Mouse (Mus musculus): ENCODE measurements around the gene Prickle1. TPM values are rescaled to one million over a fixed set of nuclear protein-coding genes. Genes with fewer than 3 reads are reported as not detected.

Prickle1 gene
- polyA plus RNA-seq, 1 experiment: 5.9 TPM

- WGBS: under 1% methylated on average over 85 of the region's 85 CpGs
- TF ChIP-seq CTCF (conservative IDR thresholded peaks at IDR 0.05; ENCODE audit: insufficient read depth, insufficient read length, low read depth, low read length) (peak; percentile 56), POLR2A (IDR thresholded peaks at IDR 0.05; ENCODE audit: low read depth, low read length) (no peak)
- peak; percentile 92 for DNase-seq
- Histone ChIP-seq H3K36me3 (ENCODE audit: control insufficient read depth, insufficient read depth, low read length) (no peaks in the 10 kb centered on the region), H3K4me1 (ENCODE audit: control insufficient read depth, insufficient read depth, low read length) (peaks cover 19% of the 10 kb centered on the region), H3K4me3 (ENCODE audit: insufficient read depth, low read depth, low read length) (peak overlapping the region; percentile 96), H3K27ac (ENCODE audit: insufficient read depth, low read depth, low read length) (peak overlapping the region; percentile 84), H3K27me3 (replicated peaks; ENCODE audit: control insufficient read depth, insufficient read depth, low read length) (no peaks in the 10 kb centered on the region)
These were observed 76.5 kb downstream of the Prickle1 start for GRCm38 (mm10) chr15:93518941-93519835.

GRCm38 (mm10) chr15:93518143-93518902 lies 77.4 kb downstream of the Prickle1 start:
- 2% methylated on average over 23 of the region's 23 CpGs for WGBS
- Histone ChIP-seq H3K27ac (ENCODE audit: insufficient read depth, low read depth, low read length) (peak overlapping the region; percentile 84), H3K4me1 (ENCODE audit: control insufficient read depth, insufficient read depth, low read length) (peaks cover 19% of the 10 kb centered on the region), H3K36me3 (ENCODE audit: control insufficient read depth, insufficient read depth, low read length) (no peaks in the 10 kb centered on the region), H3K27me3 (replicated peaks; ENCODE audit: control insufficient read depth, insufficient read depth, low read length) (no peaks in the 10 kb centered on the region), H3K4me3 (ENCODE audit: insufficient read depth, low read depth, low read length) (peak overlapping the region; percentile 96)
- DNase-seq: peak; percentile 84
- no peak for TF ChIP-seq POLR2A (IDR thresholded peaks at IDR 0.05; ENCODE audit: low read depth, low read length)
- TF ChIP-seq CTCF (conservative IDR thresholded peaks at IDR 0.05; ENCODE audit: insufficient read depth, insufficient read length, low read depth, low read length): no peak

GRCm38 (mm10) chr15:93517022-93517565 lies 78.6 kb downstream of the Prickle1 start:
- Histone ChIP-seq H3K36me3 (ENCODE audit: control insufficient read depth, insufficient read depth, low read length) (no peaks in the 10 kb centered on the region), H3K4me3 (ENCODE audit: insufficient read depth, low read depth, low read length) (peak overlapping the region; percentile 11; the same call in 1 of the 2 replicates), H3K4me1 (ENCODE audit: control insufficient read depth, insufficient read depth, low read length) (peaks cover 19% of the 10 kb centered on the region), H3K27ac (ENCODE audit: insufficient read depth, low read depth, low read length) (peak overlapping the region; percentile 43; the same call in 1 of the 2 replicates), H3K27me3 (replicated peaks; ENCODE audit: control insufficient read depth, insufficient read depth, low read length) (no peaks in the 10 kb centered on the region)
- no peak for TF ChIP-seq POLR2A (IDR thresholded peaks at IDR 0.05; ENCODE audit: low read depth, low read length)
- no peak for TF ChIP-seq CTCF (conservative IDR thresholded peaks at IDR 0.05; ENCODE audit: insufficient read depth, insufficient read length, low read depth, low read length)
- DNase-seq: peak; percentile 31
- WGBS: 76% methylated on average over 11 of the region's 11 CpGs

GRCm38 (mm10) chr15:93515316-93515715 lies 80.4 kb downstream of the Prickle1 start:
- Histone ChIP-seq H3K4me1 (ENCODE audit: control insufficient read depth, insufficient read depth, low read length) (peaks cover 19% of the 10 kb centered on the region), H3K27ac (ENCODE audit: insufficient read depth, low read depth, low read length) (no peak overlapping the region), H3K27me3 (replicated peaks; ENCODE audit: control insufficient read depth, insufficient read depth, low read length) (no peaks in the 10 kb centered on the region), H3K4me3 (ENCODE audit: insufficient read depth, low read depth, low read length) (no peak overlapping the region), H3K36me3 (ENCODE audit: control insufficient read depth, insufficient read depth, low read length) (no peaks in the 10 kb centered on the region)
- WGBS: 46% methylated on average over 9 of the region's 9 CpGs
- peak; percentile 73 for DNase-seq
- TF ChIP-seq POLR2A (IDR thresholded peaks at IDR 0.05; ENCODE audit: low read depth, low read length): no peak

GRCm38 (mm10) chr15:93513939-93514341 lies 81.8 kb downstream of the Prickle1 start:
- no peaks in the 10 kb centered on the region for H3K36me3 ChIP-seq (ENCODE audit: control insufficient read depth, insufficient read depth, low read length)
- H3K27me3 ChIP-seq (replicated peaks; ENCODE audit: control insufficient read depth, insufficient read depth, low read length): no peaks in the 10 kb centered on the region
- WGBS: 20% methylated on average over 10 of the region's 10 CpGs
- H3K4me1 ChIP-seq (ENCODE audit: control insufficient read depth, insufficient read depth, low read length): peaks cover 19% of the 10 kb centered on the region
- no peak for TF ChIP-seq CTCF (conservative IDR thresholded peaks at IDR 0.05; ENCODE audit: insufficient read depth, insufficient read length, low read depth, low read length)
- no peak for TF ChIP-seq POLR2A (IDR thresholded peaks at IDR 0.05; ENCODE audit: low read depth, low read length)
- peak overlapping the region; percentile 36; the same call in 1 of the 2 replicates for H3K27ac ChIP-seq (ENCODE audit: insufficient read depth, low read depth, low read length)
- peak overlapping the region; percentile 54 for H3K4me3 ChIP-seq (ENCODE audit: insufficient read depth, low read depth, low read length)
- peak; percentile 82 for DNase-seq

- DNase-seq: no peak
- peaks cover 10% of the 10 kb centered on the region; the same call in 1 of the 2 replicates for H3K4me1 ChIP-seq (ENCODE audit: control insufficient read depth, insufficient read depth, low read length)
- H3K27ac ChIP-seq (ENCODE audit: insufficient read depth, low read depth, low read length): no peak overlapping the region
- 64% methylated on average over 9 of the region's 9 CpGs for WGBS
- H3K4me3 ChIP-seq (ENCODE audit: insufficient read depth, low read depth, low read length): no peak overlapping the region
- TF ChIP-seq POLR2A (IDR thresholded peaks at IDR 0.05; ENCODE audit: low read depth, low read length): no peak
- no peak for TF ChIP-seq CTCF (conservative IDR thresholded peaks at IDR 0.05; ENCODE audit: insufficient read depth, insufficient read length, low read depth, low read length)
- no peaks in the 10 kb centered on the region; the same call in 1 of the 2 replicates for H3K36me3 ChIP-seq (ENCODE audit: control insufficient read depth, insufficient read depth, low read length)
- no peaks in the 10 kb centered on the region for H3K27me3 ChIP-seq (replicated peaks; ENCODE audit: control insufficient read depth, insufficient read depth, low read length)
These were observed 83.3 kb downstream of the Prickle1 start for GRCm38 (mm10) chr15:93512437-93512836.
